Mouse (Mus musculus): ENCODE data around the gene Olfr201. TPM values are rescaled to one million over a fixed set of nuclear protein-coding genes. Genes with fewer than 3 reads are reported as not detected.
"Not testable (repeated sequence)": the region's sequence is repeated elsewhere in the genome, so short reads cannot be mapped to it uniquely, and the experiment has no call there.

Olfr201 gene
- not detected in 2 replicates for polyA plus RNA-seq (2015; fragmentation: Nextera tagmentation; extraction: Ambion mirVana)

GRCm38 (mm10) chr16:59272532-59272931, at the start of gene Olfr201:
Gene Olfr201 (minus strand): TSS chr16:59272632.
- not testable (repeated sequence) for H3K36me3 ChIP-seq (ENCODE audit: control insufficient read depth, insufficient read depth, low read length); H3K27me3 ChIP-seq (ENCODE audit: control insufficient read depth, insufficient read depth, low read depth, low read length); H3K9ac ChIP-seq (ENCODE audit: low read depth, low read length); H3K4me2 ChIP-seq (ENCODE audit: low read length); ATAC-seq; H3K27ac ChIP-seq (ENCODE audit: low read length); H3K4me1 ChIP-seq (ENCODE audit: control insufficient read depth, insufficient read depth, low read length); H3K4me3 ChIP-seq (ENCODE audit: low read depth, low read length); H3K9me3 ChIP-seq (replicated peaks; ENCODE audit: control insufficient read depth, low read length, poor library complexity, severe bottlenecking)
- 86% methylated on average over 4 of the region's 4 CpGs for WGBS

- H3K27me3 ChIP-seq (ENCODE audit: control insufficient read depth, insufficient read depth, low read depth, low read length), result no peaks in the 10 kb centered on the region
- H3K4me1 ChIP-seq (ENCODE audit: control insufficient read depth, insufficient read depth, low read length), result no peaks in the 10 kb centered on the region
- H3K9ac ChIP-seq (ENCODE audit: low read depth, low read length), result no peak within 1 kb of the TSS
- ATAC-seq, result no peak
- no peak within 1 kb of the TSS for H3K4me3 ChIP-seq (ENCODE audit: low read depth, low read length)
- no peaks in the 10 kb centered on the region for H3K36me3 ChIP-seq (ENCODE audit: control insufficient read depth, insufficient read depth, low read length)
- H3K9me3 ChIP-seq (replicated peaks; ENCODE audit: control insufficient read depth, low read length, poor library complexity, severe bottlenecking), result no peaks in the 10 kb centered on the region
- H3K27ac ChIP-seq (ENCODE audit: low read length), result no peak within 1 kb of the TSS
- no peak within 1 kb of the TSS for H3K4me2 ChIP-seq (ENCODE audit: low read length)
Observed at GRCm38 (mm10) chr16:59318148-59318547, 45.7 kb upstream of the Olfr201 start, which contains the start of gene Olfr204. Gene Olfr204 (minus strand): TSS chr16:59318248.

- ATAC-seq, result no peak
- 88% methylated on average over 2 of the region's 2 CpGs for WGBS
Observed at GRCm38 (mm10) chr16:59298581-59298980, 26.1 kb upstream of the Olfr201 start, which contains the start of gene Olfr203. Gene Olfr203 (plus strand): TSS chr16:59298881.

DNA sequence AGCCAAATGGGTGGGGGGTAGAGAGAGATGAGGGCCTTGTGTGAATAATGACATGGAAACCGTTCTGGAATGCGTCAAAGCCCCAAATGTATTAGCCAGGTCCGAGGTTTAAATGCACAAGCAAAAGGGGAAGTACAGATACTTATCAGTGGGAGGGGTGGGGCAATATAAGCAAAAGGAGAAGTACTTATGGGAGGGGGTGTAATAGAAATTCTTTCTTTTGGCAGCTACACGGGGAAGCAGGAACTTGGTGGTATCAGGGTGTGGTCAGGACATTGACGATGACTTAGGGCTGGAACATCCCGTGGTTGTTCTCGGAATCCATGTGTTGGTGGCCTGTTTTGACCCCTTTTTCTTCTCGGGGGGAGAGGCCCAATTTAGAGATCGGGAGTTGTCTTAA, 15.1 kb upstream of the Olfr201 start:
- H3K36me3 ChIP-seq (ENCODE audit: control insufficient read depth, insufficient read depth, low read length); H3K9me3 ChIP-seq (replicated peaks; ENCODE audit: control insufficient read depth, low read length, poor library complexity, severe bottlenecking); H3K4me2 ChIP-seq (ENCODE audit: low read length); H3K4me3 ChIP-seq (ENCODE audit: low read depth, low read length); H3K4me1 ChIP-seq (ENCODE audit: control insufficient read depth, insufficient read depth, low read length); ATAC-seq; H3K27me3 ChIP-seq (ENCODE audit: control insufficient read depth, insufficient read depth, low read depth, low read length); H3K27ac ChIP-seq (ENCODE audit: low read length); H3K9ac ChIP-seq (ENCODE audit: low read depth, low read length): not testable (repeated sequence)
- WGBS, result 83% methylated on average over 9 of the region's 9 CpGs

More at GRCm38 (mm10) chr16:59298581-59298980, 26.1 kb upstream of the Olfr201 start, which contains the start of gene Olfr203:
- no peak within 1 kb of the TSS for H3K4me2 ChIP-seq (ENCODE audit: low read length)
- H3K4me3 ChIP-seq (ENCODE audit: low read depth, low read length), result no peak within 1 kb of the TSS
- H3K4me1 ChIP-seq (ENCODE audit: control insufficient read depth, insufficient read depth, low read length), result no peaks in the 10 kb centered on the region
- H3K9me3 ChIP-seq (replicated peaks; ENCODE audit: control insufficient read depth, low read length, poor library complexity, severe bottlenecking), result no peaks in the 10 kb centered on the region
- H3K36me3 ChIP-seq (ENCODE audit: control insufficient read depth, insufficient read depth, low read length), result no peaks in the 10 kb centered on the region
- H3K9ac ChIP-seq (ENCODE audit: low read depth, low read length), result no peak within 1 kb of the TSS
- H3K27me3 ChIP-seq (ENCODE audit: control insufficient read depth, insufficient read depth, low read depth, low read length), result no peaks in the 10 kb centered on the region
- H3K27ac ChIP-seq (ENCODE audit: low read length), result no peak within 1 kb of the TSS

GRCm38 (mm10) chr16:59286693-59287092, 14.3 kb upstream of the Olfr201 start, which contains the start of gene Olfr202:
Gene Olfr202 (minus strand): TSS chr16:59286793.
- Histone ChIP-seq H3K9me3 (replicated peaks; ENCODE audit: control insufficient read depth, low read length, poor library complexity, severe bottlenecking) (no peaks in the 10 kb centered on the region), H3K9ac (ENCODE audit: low read depth, low read length) (no peak within 1 kb of the TSS), H3K4me3 (ENCODE audit: low read depth, low read length) (no peak within 1 kb of the TSS), H3K27ac (ENCODE audit: low read length) (no peak within 1 kb of the TSS), H3K4me2 (ENCODE audit: low read length) (no peak within 1 kb of the TSS), H3K27me3 (ENCODE audit: control insufficient read depth, insufficient read depth, low read depth, low read length) (no peaks in the 10 kb centered on the region), H3K4me1 (ENCODE audit: control insufficient read depth, insufficient read depth, low read length) (no peaks in the 10 kb centered on the region), H3K36me3 (ENCODE audit: control insufficient read depth, insufficient read depth, low read length) (no peaks in the 10 kb centered on the region)
- ATAC-seq, result no peak
- WGBS, result 85% methylated on average over 1 of the region's 1 CpGs

DNA sequence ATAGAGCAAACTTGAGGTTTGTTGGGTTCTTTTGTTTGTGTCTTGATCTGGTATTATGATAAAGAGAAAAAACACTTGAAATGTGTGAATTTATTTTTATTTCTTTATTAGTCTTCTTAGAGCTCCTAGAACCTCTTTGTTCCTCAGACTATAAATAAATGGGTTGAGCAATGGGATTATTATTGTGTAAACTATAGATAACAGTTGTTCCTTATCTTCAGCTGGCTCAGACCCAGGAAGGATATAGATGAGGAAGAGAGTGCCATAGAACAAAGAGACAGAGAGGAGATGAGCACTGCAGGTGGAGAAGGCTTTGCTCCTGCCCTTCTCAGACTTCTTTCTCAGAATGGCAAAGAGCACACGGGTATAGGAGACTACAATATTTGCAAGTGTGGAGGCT, 11.0 kb upstream of the Olfr201 start:
- no peak overlapping the region for H3K27ac ChIP-seq (ENCODE audit: low read length)
- no peaks in the 10 kb centered on the region for H3K27me3 ChIP-seq (ENCODE audit: control insufficient read depth, insufficient read depth, low read depth, low read length)
- no peaks in the 10 kb centered on the region for H3K4me1 ChIP-seq (ENCODE audit: control insufficient read depth, insufficient read depth, low read length)
- no peak overlapping the region for H3K9ac ChIP-seq (ENCODE audit: low read depth, low read length)
- WGBS, result 79% methylated on average over 1 of the region's 1 CpGs
- no peaks in the 10 kb centered on the region for H3K36me3 ChIP-seq (ENCODE audit: control insufficient read depth, insufficient read depth, low read length)
- ATAC-seq, result no peak
- no peak overlapping the region for H3K4me2 ChIP-seq (ENCODE audit: low read length)
- no peak overlapping the region for H3K4me3 ChIP-seq (ENCODE audit: low read depth, low read length)
- H3K9me3 ChIP-seq (replicated peaks; ENCODE audit: control insufficient read depth, low read length, poor library complexity, severe bottlenecking), result no peaks in the 10 kb centered on the region

DNA sequence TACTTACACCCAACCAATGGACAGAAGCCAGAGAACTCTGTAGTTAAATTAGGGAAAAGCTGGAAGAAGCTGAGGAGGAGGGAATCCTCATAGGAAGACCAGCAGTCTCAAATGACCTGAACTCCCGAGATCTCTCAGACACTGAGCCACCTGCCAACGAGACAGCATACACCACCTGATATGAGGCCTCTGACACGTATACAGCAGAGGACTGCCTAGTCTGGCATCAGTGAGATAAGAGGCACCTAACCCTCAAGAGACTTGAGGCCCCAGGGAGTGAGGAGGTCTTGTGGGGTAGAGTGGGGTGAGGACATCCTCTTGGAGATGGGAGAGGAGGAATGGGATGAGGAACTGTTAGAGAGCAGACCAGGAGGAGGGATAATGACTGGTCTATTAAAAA, 8.1 kb upstream of the Olfr201 start:
- Histone ChIP-seq H3K4me2 (ENCODE audit: low read length) (no peak overlapping the region), H3K27ac (ENCODE audit: low read length) (no peak overlapping the region), H3K27me3 (ENCODE audit: control insufficient read depth, insufficient read depth, low read depth, low read length) (no peaks in the 10 kb centered on the region), H3K4me3 (ENCODE audit: low read depth, low read length) (no peak overlapping the region), H3K36me3 (ENCODE audit: control insufficient read depth, insufficient read depth, low read length) (no peaks in the 10 kb centered on the region), H3K4me1 (ENCODE audit: control insufficient read depth, insufficient read depth, low read length) (no peaks in the 10 kb centered on the region), H3K9me3 (replicated peaks; ENCODE audit: control insufficient read depth, low read length, poor library complexity, severe bottlenecking) (no peaks in the 10 kb centered on the region), H3K9ac (ENCODE audit: low read depth, low read length) (no peak overlapping the region)
- WGBS, result 83% methylated on average over 3 of the region's 3 CpGs
- ATAC-seq, result no peak

DNA sequence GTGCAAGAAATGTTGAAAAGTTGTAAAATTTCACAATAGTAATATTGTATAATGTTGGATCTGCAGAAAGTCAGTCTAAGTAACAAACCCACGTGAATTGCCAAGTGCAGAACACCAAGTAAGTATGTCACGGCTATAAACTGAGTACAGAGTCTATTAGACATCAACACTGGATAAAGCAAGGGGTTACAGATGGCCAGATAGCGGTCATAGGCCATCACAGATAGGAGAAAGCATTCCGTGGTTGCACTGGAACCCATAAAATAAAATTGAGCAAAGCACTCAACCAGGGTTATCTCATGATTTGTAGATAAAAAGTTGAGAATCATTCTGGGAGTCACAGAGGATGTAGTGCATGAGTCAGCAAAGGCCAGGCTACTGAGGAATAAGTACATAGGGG, 3.3 kb downstream of the Olfr201 start:
- H3K4me3 ChIP-seq (ENCODE audit: low read depth, low read length); H3K36me3 ChIP-seq (ENCODE audit: control insufficient read depth, insufficient read depth, low read length); H3K27me3 ChIP-seq (ENCODE audit: control insufficient read depth, insufficient read depth, low read depth, low read length); H3K27ac ChIP-seq (ENCODE audit: low read length); ATAC-seq; H3K4me2 ChIP-seq (ENCODE audit: low read length); H3K9me3 ChIP-seq (replicated peaks; ENCODE audit: control insufficient read depth, low read length, poor library complexity, severe bottlenecking); H3K4me1 ChIP-seq (ENCODE audit: control insufficient read depth, insufficient read depth, low read length); H3K9ac ChIP-seq (ENCODE audit: low read depth, low read length): not testable (repeated sequence)
- WGBS, result 83% methylated on average over 4 of the region's 4 CpGs

DNA sequence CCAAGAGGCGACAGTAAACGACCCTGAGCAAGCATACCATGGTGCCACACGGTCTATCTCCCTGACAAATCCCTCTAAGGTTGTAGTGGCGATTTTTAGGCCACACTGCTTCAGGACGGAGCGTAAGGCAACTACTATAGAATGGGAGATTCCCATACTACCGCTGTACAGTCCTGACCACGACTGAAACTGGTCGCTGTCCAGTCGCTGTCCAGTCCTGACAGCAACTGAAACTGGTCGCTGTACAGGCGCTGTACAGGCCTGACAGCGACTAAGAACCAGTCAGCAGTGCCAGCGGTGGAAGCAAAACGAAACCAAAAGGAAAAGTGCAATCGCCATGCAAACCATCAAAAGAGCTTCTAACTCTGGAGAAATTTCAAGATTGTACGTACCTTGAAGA, 22.7 kb downstream of the Olfr201 start:
- H3K9me3 ChIP-seq (replicated peaks; ENCODE audit: control insufficient read depth, low read length, poor library complexity, severe bottlenecking), result no peaks in the 10 kb centered on the region
- no peaks in the 10 kb centered on the region for H3K4me1 ChIP-seq (ENCODE audit: control insufficient read depth, insufficient read depth, low read length)
- H3K4me3 ChIP-seq (ENCODE audit: low read depth, low read length), result no peak overlapping the region
- H3K27me3 ChIP-seq (ENCODE audit: control insufficient read depth, insufficient read depth, low read depth, low read length), result no peaks in the 10 kb centered on the region
- no peak for ATAC-seq
- H3K4me2 ChIP-seq (ENCODE audit: low read length), result no peak overlapping the region
- no peak overlapping the region for H3K27ac ChIP-seq (ENCODE audit: low read length)
- no peak overlapping the region for H3K9ac ChIP-seq (ENCODE audit: low read depth, low read length)
- WGBS, result 88% methylated on average over 17 of the region's 17 CpGs
- no peaks in the 10 kb centered on the region for H3K36me3 ChIP-seq (ENCODE audit: control insufficient read depth, insufficient read depth, low read length)
